Mouse (Mus musculus) left cerebral cortex, postnatal 14 days (tissue): ENCODE data around the gene Clk4. TPM values are rescaled to one million over a fixed set of nuclear protein-coding genes. Genes with fewer than 3 reads are reported as not detected.

Experiments used
- DNase-seq, 2 experiments: peaks; one replicate each; pipeline ENCODE4 v3.0.0; 2021 to 2022; ENCODE audit warnings: low spot score in 2 of 2, mixed read lengths in 1 of 2
- intact Hi-C: fragments of 180-260 bp; cut with DNase I; formaldehyde crosslinking; loops from one replicate; pipeline ENCODE4 v1.15.1; 2025
- long read RNA-seq, 2 experiments: library from polyadenylated mRNA; stranded (forward); transcript quantifications; one replicate each; pipeline ENCODE4 v2.0.0; 2021
- total RNA-seq, 2 experiments: library from RNA; stranded (reverse); gene quantifications; 2 replicates each; pipeline ENCODE4 v1.2.3; 2021

Gene Clk4
- total RNA-seq = 100 to 1,000 TPM in 1 of 2 experiments, 10 to 100 TPM in 1; 99.1 to 102 TPM
- long read RNA-seq, experiment 1, partial matches to known transcripts = 0 of 38 reads
- long read RNA-seq, experiment 1, other reads (novel, unspliced or antisense) = 31 of 38 reads
- long read RNA-seq, experiment 2, partial matches to known transcripts = 5 of 59 reads
- long read RNA-seq, experiment 2, other reads (novel, unspliced or antisense) = 50 of 59 reads

GRCm38 (mm10) chr11:51261680-51262219 is at the start of gene Clk4:
Clk4 (plus strand) TSS chr11:51261730.
- intact Hi-C loops = loop anchor here (2.0 kb wide), 1 partner anchor 203 kb away; the partner anchor contains the start of gene Zfp354a
- no peak for DNase-seq

GRCm38 (mm10) chr11:51214021-51214420 is 47.5 kb upstream of the Clk4 start:
- no peak for DNase-seq
- intact Hi-C loops = no loop called here

- DNase-seq = no peak
- intact Hi-C loops = no loop called here
Measured at GRCm38 (mm10) chr11:51219396-51219980, 42.0 kb upstream of the Clk4 start.

GRCm38 (mm10) chr11:51220308-51220707 is 41.2 kb upstream of the Clk4 start, which contains the start of gene Gm12569:
Gm12569 (plus strand) TSS chr11:51220473.
- no peak for DNase-seq
- intact Hi-C loops = no loop called here

- peak; percentile 63 to 91 for DNase-seq
- intact Hi-C loops = loop anchor here (5.0 kb wide), 1 partner anchor 125 kb away; no protein-coding TSS in a partner anchor
Measured at GRCm38 (mm10) chr11:51227104-51227503, 34.4 kb upstream of the Clk4 start.

- no peak for DNase-seq
- intact Hi-C loops = no loop called here
Measured at GRCm38 (mm10) chr11:51234626-51235025, 26.9 kb upstream of the Clk4 start.

- DNase-seq = no peak
- intact Hi-C loops = no loop called here
Measured at GRCm38 (mm10) chr11:51242897-51243296, 18.6 kb upstream of the Clk4 start.

GRCm38 (mm10) chr11:51257006-51257405 is 4.5 kb upstream of the Clk4 start:
- DNase-seq = no peak
- intact Hi-C loops = no loop called here

- intact Hi-C loops = loop anchor here (2.0 kb wide), 1 partner anchor 204 kb away; the partner anchor contains the start of gene Zfp354a
- DNase-seq = peak; percentile 98 to 99
Measured at GRCm38 (mm10) chr11:51262342-51263285, 1.1 kb downstream of the Clk4 start, which contains the start of gene BC049762. BC049762 (minus strand) TSS chr11:51263046.

GRCm38 (mm10) chr11:51263286-51263831 is 1.8 kb downstream of the Clk4 start:
- intact Hi-C loops = loop anchor here (2.0 kb wide), 1 partner anchor 205 kb away; the partner anchor contains the start of gene Zfp354a
- DNase-seq = peak; percentile 54 to 62

GRCm38 (mm10) chr11:51264352-51264751 is 2.8 kb downstream of the Clk4 start:
- no peak for DNase-seq
- intact Hi-C loops = no loop called here

GRCm38 (mm10) chr11:51265326-51265725 is 3.8 kb downstream of the Clk4 start:
- intact Hi-C loops = loop anchor here (5.0 kb wide), 1 partner anchor 328 kb away; no protein-coding TSS in a partner anchor

GRCm38 (mm10) chr11:51274418-51274817 is 12.9 kb downstream of the Clk4 start:
- intact Hi-C loops = no loop called here

More at GRCm38 (mm10) chr11:51265326-51265725, 3.8 kb downstream of the Clk4 start:
- DNase-seq = peak in 1 of 2 experiments; percentile 25

GRCm38 (mm10) chr11:51289564-51290041 is 28.1 kb downstream of the Clk4 start, which contains the start of gene Col23a1:
Col23a1 (plus strand) TSS chr11:51289920.
- peak; percentile 63 to 77 for DNase-seq

More at GRCm38 (mm10) chr11:51274418-51274817, 12.9 kb downstream of the Clk4 start:
- DNase-seq = no peak

GRCm38 (mm10) chr11:51290066-51290955 is 28.8 kb downstream of the Clk4 start:
- DNase-seq = peak in 1 of 2 experiments; percentile 27
- intact Hi-C loops = loop anchor here (5.0 kb wide), 1 partner anchor 157 kb away; no protein-coding TSS in a partner anchor

More at GRCm38 (mm10) chr11:51289564-51290041, 28.1 kb downstream of the Clk4 start, which contains the start of gene Col23a1:
- intact Hi-C loops = loop anchor here (1.0 to 10.0 kb wide), 4 partner anchors 158 to 395 kb away; partner anchors contain the start of genes 0610009B22Rik and Phykpl

- DNase-seq = no peak
- intact Hi-C loops = loop anchor here (5.0 kb wide), 1 partner anchor 153 kb away; no protein-coding TSS in a partner anchor
Measured at GRCm38 (mm10) chr11:51293956-51294530, 32.5 kb downstream of the Clk4 start.

- no peak for DNase-seq
- intact Hi-C loops = no loop called here
Measured at GRCm38 (mm10) chr11:51295742-51296141, 34.2 kb downstream of the Clk4 start.
